Mouse (Mus musculus) ES-E14 (cell line): Measurements from ENCODE around the gene Trim75.

Experiments used
- MAFK ChIP-seq: IDR thresholded peaks from 2 replicates; pipeline ENCODE4 v1.6.1; 2014; ENCODE audit warnings: mild to moderate bottlenecking, low read depth, low read length, inconsistent platforms; ENCODE audit not compliant: insufficient read depth
- ZC3H11A ChIP-seq: IDR thresholded peaks from 2 replicates; pipeline ENCODE4 v1.6.1; 2012; ENCODE audit warnings: low read depth, mild to moderate bottlenecking, inconsistent platforms, low read length, borderline replicate concordance

DNA sequence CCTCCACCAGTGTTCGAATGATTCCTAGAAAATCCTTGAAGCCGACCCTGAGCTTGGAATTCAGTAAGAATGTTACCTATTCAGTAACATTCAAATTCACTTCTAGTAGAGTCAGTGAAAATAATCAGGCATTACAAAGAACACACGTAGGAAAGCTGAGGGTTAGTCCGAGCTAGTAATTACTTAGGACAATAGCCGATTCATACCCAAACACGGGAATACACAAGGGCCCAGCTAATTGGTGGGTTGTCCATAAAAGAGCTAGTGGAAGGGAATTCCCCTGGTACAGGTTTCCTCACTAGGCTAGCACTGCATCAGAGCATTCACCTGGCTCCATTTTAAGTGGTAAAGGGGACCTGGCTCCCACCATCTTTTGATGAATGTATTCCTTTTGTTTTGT lies 35.5 kb downstream of the Trim75 start:
- no peak for TF ChIP-seq ZC3H11A
- TF ChIP-seq MAFK: no peak
